Mouse (Mus musculus) left cerebral cortex, postnatal 14 days (tissue): ENCODE results near the gene Cryzl1. TPM values are rescaled to one million over a fixed set of nuclear protein-coding genes. Genes with fewer than 3 reads are reported as not detected.

Source experiments
- DNase-seq, 2 experiments: peaks; one replicate each; pipeline ENCODE4 v3.0.0; 2021 to 2022; ENCODE audit warnings: low spot score in 2 of 2, mixed read lengths in 1 of 2
- intact Hi-C: fragments of 180-260 bp; cut with DNase I; formaldehyde crosslinking; loops from one replicate; pipeline ENCODE4 v1.15.1; 2025
- total RNA-seq, 2 experiments: library from RNA; stranded (reverse); gene quantifications; 2 replicates each; pipeline ENCODE4 v1.2.3; 2021

Cryzl1 gene
- total RNA-seq, 2 experiments from 2014 or later: 98.5 to 99.7 TPM

DNA sequence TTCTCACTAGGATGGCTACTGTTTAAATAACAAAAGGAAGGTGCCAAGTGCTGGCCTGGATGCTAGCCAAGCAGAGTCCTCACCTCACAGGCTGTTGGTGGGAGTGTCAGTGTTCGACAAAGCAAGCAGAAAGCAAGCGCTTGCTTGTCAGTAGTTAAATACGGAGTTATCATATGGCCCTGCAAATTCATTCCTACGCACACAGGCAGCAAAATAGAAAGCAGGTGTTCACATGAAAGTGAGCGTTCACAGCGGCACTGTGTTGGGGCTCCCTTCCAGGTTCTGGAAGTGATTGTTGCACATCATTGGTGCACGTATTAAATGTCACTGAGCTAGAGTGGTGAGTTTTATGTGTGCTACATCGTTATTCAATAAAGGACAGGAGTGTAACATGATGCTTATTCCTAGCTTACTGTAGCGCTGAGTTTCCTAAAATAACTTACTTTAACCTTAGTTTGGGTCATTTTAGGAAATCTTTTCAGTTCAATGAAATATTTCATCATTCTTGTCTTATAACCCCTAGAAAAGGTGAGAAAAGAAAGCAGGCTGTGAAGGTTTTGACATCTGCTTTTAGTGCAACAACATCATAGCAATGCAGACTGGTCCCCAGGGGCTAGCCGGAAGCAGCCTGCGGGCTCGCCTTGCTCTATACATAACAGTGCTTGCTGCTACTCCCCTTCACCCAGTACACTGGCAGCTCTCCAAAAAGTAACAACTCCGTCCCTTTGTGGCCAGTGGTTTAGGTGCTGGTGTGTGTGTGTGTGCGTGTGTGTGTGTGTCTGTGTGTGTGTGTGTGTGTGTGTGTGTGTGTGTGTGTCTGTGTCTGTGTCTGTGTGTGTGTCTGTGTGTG, 17.6 kb upstream of the Cryzl1 start:
- DNase-seq: peak; percentile 35 to 67
- intact Hi-C loops: no loop called here

DNA sequence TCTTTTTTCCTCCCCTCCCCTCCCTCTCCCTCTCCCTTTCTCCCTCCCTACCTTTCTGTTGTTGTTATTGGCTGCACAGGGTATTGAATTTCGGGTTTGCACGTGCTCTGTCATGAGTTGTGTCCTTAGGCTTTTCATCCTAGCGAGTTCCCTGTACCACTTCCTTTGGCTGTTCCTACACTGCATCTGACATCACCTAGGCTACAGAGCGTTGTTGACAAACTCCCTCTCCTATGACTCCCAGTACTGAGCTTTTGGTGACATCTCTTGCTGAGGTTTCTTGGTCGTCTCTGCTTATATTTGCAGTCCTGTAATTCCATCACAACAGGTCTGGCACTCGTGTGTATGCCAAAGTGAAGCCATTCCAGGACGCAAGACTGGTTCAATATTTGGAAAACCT, 14.3 kb upstream of the Cryzl1 start:
- no peak for DNase-seq
- intact Hi-C loops: no loop called here

DNA sequence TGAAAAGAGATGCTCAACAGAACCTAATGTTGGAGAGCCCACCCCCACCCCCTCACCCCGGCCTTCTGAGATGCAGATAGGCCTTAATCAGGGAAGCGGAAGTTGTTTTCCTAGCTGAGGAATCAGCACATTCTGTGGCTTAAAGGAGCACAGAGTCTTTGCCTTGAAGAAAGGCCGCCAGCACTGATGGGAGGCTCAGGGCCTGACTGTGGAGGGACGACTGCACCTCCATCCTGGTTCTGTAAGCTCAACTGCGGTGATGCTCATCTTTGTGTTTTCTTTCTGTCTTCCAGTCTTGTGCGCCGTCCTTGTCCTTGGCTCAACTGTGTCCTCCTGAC, 12.1 kb upstream of the Cryzl1 start:
- intact Hi-C loops: no loop called here
- DNase-seq: no peak

DNA sequence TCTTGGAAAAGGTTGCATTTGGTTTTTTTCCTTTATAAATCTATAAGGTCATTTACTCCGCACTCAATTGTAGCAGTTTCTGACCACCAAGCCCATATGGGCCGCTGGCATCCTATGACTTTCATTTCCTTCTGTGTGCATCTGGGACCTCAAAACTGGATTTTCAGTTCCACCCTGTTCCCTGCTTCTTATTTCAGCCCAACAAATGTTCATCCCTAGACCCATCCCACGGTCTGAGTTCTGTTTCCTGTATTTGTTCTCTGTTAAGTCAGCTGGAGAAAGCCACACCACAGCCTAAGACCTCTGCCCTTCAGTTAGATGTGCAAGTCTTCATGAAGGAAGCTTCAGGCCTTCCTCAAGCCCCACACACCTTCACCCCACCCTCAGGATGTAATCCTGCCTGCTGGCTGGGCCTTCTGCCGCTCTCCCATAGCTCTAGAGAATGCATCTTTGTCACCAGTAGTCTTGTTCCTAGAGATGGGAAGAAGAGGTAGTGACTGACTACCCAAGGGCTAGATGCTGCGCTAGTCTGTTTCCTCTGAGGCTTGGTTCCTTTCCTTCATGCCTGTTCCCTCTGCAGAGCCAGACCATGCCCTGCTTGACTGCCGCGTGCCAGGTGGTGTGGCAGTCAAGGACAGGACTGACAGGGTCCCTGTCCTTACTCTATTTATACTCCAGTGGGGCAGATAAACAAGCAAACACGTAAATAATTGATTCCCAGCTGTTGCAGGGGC, 11.6 kb upstream of the Cryzl1 start:
- intact Hi-C loops: no loop called here
- no peak for DNase-seq

DNA sequence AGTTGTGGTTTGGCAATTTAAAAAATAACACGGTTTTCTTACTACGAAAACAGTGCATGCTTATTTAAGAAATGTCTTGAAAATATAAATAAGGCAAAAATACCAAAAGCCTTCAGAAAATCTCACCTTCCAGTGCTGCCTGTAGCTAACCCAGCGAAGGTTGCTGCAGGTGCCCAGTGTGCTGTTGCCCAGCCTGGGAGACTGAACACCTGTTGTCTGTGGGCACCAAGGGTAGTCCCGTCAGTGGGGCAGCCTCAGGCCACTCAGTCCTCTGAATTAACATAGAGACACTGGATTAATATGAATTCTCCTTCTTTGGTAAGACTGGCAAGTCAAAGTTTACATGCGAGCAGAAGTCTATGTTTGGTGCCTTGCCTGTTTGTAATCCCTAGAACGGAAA, 9.7 kb upstream of the Cryzl1 start:
- intact Hi-C loops: no loop called here
- DNase-seq: no peak

DNA sequence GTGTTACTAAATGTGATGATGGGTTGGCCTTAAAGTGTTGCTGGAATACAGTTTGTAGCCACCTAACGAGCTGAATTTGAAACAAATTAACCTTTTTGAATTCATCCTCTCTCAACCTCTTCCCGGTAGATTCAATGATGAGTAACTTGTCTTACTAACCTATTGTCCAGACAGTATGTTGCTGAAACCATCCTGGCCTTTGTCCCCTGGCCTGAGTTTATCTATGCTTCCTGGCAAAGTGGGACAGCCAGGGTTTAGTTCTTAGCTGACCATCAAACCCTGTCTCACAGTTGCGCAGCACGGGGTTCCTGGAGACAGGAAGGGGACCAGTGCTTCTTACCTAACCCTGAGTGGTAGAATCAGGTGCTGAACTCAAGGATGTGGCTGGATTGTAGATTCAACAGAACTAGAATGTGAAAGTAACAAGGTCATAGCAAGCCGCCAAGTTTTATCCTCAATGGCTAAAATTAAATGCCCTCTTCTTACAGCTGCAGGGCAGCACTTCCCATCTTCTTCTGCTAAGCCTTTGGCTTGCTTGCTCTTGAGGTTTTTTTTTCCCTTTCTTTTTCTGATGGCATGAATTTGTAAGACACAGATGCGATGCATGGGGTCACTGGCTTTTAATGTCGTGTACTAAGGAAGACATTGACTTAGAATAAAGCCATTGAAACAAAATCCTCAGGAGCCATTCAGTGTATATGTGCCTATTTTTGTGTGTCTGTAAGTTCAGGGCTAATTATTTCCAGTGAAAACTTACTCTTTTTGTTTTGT, 7.5 kb upstream of the Cryzl1 start:
- intact Hi-C loops: no loop called here
- no peak for DNase-seq

DNA sequence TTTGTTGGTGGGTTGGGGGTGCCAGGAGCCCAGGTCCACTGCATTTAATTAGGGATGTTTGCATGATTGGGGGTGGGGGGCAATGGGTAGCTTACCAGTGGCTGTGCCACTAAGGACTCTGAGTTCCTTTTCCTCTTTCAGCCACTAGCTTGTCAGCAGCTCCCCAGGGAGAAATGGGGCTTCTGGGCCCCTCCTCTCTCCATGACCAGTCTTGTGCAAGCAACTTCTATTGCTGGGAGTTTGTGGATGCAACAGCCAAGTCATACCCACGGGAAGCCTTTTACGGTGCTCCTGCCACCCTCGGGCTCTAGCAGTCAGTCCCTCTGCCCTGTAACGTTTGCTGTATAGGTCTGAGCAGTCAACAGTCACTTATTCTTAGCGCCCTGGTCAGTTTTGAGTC, 6.0 kb upstream of the Cryzl1 start:
- intact Hi-C loops: no loop called here
- no peak for DNase-seq

DNA sequence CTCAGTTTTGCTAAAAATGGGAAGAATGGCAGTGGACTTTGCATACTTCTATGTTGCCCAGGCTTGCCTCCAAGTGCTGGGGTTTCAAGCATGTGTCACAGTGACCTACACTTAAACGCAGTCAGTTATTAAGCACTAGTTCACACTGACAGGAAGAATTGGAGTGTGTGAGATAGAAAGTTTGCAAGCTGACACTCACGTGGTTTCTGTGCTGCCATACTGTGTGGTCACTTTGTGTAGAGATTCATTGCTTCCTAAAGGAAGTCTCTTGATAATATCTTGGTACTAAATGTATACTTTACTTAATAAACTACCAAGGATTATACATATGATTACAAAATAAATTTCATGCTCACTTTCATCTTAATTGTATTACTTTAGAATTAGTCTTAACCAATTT, 4.0 kb upstream of the Cryzl1 start:
- intact Hi-C loops: no loop called here
- DNase-seq: no peak

DNA sequence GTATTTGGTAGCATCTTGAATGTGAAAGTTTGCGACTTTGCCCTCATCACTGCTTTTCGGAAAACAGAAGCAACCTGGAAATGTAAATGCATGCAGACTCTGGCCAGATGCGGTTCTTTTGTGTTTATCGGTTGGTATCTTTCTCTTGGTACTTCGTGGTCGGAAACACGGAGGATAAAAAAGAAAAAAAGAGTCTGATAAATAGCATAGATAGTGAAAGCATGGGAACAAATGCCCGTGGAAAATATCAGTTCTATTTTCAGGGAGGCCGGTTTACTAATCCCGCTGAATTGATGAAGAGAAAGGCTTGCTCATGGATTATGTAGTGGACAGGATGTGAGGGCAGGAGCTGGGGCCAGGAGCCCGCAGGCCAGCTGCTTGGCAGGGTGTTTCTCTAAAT, 1.7 kb upstream of the Cryzl1 start:
- intact Hi-C loops: no loop called here
- no peak for DNase-seq

DNA sequence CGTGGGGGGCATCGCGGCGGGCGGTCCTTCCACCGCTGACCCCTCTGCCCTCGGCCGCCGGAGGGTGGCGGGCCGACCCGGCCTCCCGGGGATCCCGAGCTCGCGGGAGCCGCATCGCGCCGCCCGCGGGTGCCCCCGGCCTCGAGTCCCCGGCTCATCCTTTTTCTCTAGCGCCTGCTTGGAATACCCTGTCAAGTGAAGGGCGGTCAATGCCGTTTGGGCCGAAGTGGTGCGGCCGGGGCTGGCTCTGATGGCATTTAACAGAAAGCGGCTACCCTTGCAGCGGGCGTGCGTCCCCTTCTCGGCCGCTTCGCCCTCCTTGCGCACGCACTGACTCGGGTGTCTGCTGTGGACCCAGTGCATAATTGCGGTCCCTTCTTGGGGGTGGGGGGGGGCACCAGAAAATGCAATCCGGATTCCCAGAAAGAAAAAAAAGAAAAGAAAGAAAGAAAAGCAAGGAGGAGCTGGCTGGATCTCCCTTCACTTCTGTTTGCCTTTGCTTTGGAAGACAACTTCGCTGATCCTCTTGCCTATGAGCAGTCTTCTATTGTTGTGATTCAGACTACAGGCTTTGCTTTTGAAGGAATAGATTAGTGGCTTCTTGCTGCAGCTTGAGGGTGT, 1.2 kb upstream of the Cryzl1 start:
- peak in 1 of 2 experiments; percentile 45 for DNase-seq
- intact Hi-C loops: loop anchor here (5.0 kb wide), 1 partner anchor 187 kb away; no protein-coding TSS in a partner anchor

DNA sequence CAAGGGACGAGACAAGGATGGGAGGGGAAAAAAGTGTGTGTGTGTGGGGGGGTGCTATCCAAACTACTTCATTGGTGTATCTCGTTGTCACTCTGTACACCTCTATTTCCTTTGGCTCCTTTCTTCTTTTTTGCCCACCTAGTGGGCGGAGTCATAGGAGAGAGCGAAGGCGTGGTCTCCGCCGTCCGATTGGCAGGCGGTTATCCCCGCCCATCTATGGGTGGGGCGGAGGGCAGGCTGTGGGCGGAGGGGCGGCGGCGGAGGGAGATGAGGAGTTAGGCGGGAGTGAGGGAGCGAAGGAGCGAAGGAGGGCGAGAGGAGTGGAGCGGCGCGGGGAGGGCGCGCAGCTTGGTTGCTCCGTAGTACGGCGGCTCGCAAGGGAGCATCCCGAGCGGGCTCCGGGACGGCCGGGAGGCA, 299 bp upstream of the Cryzl1 start, which contains the start of gene Itsn1:
Gene Itsn1, plus strand, starts transcription at position 216 of the 417 bp plus-strand sequence.
- intact Hi-C loops: loop anchor here (5.0 kb wide), 1 partner anchor 188 kb away; no protein-coding TSS in a partner anchor

DNA sequence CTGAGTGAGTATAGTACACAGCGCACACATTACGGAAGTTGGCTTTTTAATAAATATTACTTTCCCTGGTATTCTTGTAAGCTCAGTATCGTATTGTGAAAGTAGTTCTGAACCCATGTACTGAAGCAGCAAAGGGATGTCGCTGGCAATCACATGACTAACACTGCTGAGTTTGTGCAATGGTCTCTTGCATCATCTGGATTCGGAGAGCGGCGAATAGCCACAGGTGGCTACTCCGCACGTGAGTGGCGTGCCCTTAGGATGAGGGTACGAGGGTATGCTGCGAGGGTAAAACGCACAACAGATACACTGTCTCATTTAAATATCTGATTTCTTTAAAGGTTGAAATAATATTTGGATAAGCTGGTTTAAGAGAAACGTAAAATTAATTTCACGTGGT, 1.3 kb downstream of the Cryzl1 start:
- intact Hi-C loops: loop anchor here (5.0 kb wide), 1 partner anchor 190 kb away; no protein-coding TSS in a partner anchor
- no peak for DNase-seq

More for the DNA sequence above, 299 bp upstream of the Cryzl1 start, which contains the start of gene Itsn1:
- peak; percentile 97 to 99 for DNase-seq

DNA sequence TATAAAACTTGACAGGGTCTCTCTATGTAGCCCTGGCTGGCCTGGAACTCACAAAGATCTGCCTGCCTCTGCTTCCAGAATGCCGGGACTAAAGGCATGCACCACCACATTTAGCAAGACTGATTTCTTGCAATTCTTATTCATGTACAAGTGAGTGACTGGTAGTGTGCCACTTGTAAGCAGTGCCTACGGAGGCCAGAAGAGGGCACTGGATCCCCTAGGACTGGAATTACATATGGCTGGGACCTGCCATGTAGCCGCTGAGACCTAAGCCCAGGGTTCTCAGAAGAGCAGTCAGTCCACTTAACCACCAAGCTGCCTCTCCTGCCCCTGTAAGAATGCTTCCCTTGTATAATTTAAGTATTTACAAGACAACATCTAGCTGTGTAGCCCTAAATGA, 4.5 kb downstream of the Cryzl1 start:
- DNase-seq: peak; percentile 49 to 65
- intact Hi-C loops: no loop called here

DNA sequence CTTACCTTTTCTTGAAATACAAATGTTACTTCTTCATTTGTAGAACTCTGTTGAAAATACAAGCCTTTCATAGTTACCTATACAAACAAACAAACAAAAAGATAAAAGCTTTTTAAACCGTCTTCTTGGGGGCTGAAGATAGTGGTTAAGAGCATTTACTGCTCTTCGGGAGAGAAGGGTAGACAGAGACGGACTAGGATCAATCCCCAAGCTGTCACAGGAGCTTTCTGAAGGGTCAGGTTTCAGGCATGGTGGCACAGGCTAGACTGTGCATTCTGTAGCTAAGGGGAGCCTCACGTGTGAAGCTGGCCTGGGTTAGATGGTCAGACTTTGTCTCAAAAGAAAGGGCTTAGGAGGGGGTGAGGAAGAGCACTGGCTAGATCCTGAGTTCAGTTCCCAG, 11.4 kb downstream of the Cryzl1 start:
- intact Hi-C loops: no loop called here
- DNase-seq: no peak

DNA sequence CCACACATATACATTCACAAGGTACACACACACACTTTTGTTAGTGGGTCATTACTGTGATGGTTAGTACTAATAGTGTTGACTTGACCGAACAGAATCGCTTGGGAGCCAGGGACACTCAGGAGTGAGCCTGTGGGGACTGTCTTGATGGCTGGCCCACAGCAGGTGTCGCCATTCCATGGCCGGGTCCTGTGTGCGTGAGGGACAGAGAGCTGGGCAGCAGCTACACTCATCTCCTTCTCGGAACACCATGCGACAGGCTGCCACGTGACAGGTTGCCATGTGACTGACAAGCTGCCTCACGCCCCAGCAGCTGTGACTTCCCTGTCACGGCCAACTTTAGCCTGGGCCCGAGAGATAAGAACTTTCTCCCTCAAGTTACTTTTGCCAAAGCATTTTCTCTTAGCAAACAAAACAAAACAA, 11.8 kb downstream of the Cryzl1 start:
- DNase-seq: no peak
- intact Hi-C loops: no loop called here

DNA sequence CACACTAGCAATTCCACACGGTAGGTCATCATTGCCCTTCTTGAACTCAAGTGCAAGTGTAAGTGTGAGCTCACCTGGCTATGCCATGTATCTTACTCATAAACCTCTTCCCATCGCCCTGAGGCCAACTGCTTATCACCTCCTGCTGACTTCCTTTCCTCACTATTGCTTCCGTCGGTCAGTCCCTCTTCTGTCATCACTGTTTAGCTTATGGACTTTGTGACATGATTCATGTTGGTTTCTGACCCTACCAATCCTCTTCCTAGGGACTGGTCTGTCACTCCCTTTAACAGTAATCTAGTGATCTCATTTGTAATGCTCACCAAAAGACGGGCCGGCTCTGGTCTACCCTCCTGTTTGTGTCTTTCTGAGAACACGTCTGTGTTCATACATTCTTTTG, 18.5 kb downstream of the Cryzl1 start:
- intact Hi-C loops: no loop called here
- no peak for DNase-seq

DNA sequence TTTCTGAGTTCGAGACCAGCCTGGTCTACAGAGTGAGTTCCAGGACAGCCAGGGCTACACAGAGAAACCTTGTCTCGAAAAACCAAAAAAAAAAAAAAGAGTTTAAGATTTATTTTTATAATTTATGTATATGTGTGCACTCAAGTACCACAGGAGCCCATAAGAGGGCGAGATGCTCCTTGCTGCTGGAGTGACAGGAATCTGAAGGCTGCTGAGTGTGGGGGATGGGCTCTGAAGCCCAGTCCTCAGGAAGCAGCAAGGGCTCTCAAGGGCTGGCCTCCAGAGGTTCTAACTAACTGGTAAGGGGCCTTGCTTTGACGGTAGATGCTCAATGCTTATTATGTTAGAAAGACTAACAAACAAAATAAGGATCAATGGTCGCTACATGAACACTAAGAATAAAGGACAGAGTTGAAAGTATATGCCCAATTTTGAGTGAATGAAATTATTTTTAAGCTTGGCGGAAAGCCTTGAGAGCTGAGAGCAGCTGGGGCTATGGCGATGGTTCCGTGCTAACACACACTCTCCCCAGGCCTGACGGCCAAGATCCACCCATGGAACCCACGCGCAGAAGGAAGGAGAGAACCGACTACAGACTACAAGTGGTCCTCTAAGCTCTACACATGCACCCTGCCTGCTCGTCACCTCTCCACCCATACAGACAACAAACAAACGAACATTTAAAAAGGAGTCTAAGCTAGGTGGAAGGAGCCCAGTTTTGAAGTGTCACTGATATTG, 24.0 kb downstream of the Cryzl1 start:
- DNase-seq: peak; percentile 39 to 53
- intact Hi-C loops: no loop called here

DNA sequence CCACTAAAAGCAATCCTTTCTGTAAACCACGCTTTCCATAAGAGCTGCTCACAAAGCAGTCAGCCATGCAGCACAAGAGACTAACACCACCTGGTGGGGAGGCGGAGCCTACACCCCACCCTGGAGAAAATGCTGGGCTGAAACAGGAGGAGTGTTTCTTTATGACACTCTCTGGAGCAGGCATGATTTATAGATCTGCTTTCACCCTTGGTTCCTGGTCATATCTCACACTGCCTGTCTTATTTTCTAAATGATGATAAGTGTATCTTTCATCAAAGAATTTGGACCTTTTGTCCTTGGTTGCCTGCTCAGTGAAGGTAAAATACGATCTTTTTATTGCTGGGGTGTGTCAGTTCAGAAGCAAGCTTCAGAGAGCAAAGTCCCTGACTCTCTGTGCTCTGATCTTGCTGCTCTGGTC, 26.0 kb downstream of the Cryzl1 start:
- intact Hi-C loops: no loop called here
- no peak for DNase-seq

DNA sequence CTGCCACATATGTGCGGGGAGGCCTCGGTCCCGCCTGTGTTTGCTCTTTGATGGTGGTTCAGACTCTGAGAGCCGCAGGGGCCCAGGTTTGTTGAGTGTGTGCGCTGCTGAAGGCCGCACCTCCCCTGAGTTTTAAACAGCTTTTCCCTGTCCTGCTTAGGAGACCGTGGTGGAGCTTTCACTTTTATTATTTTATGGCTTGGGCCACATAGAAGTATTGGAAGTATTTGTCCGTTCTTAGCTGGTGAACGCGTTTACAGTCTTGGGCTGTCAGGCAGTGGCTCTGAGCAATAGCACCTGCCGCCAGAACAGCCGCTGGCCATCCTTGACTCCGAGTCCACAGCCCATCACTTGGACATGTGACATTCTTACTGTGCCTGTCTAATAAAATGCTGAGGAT, 26.9 kb downstream of the Cryzl1 start:
- no peak for DNase-seq
- intact Hi-C loops: no loop called here
